Mouse (Mus musculus): ENCODE data around the gene Thpo.

DNA sequence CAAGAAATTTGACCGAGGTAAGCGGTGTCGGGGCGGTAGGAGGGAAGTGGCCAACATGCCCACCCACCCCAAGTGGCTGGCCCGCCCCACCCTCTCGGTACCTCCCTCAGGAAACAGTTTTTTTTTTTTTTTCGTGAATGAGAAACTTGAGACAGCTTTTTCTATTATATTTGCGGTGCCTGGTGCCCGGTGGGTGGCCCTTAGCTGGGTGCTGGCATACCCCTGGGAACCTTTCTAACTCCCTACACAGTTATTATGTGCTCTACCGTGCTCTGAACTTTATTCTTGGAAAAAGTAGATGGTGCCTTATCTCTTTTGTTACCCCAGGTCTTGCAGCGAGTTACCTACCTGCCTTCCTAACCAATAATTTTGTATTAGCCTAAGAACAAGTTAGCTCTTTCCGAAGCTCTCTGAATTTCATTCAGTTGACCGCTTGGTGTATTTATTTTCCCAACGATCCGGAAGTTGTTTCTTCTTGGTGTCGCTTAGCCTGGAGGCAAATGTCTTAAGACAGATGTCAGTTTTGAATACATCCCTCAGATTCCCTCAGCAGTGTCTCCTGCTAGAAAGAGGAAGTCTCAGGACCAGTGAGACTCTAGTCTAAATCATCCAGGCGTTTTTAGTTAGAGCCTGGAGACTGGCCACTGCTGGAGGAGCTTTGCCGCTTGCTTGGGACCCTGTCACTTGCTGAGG, 16.2 kb downstream of the Thpo start:
- TF ChIP-seq CTCF (IDR thresholded peaks at IDR 0.05) (no peak), EP300 (IDR thresholded peaks at IDR 0.05; ENCODE audit: insufficient read depth, low read depth, low read length) (no peak), POLR2A (IDR thresholded peaks at IDR 0.05; ENCODE audit: insufficient read depth, low read depth, low read length) (no peak)
